Mouse (Mus musculus): Measurements from ENCODE around the gene Kcnh7. TPM values are rescaled to one million over a fixed set of nuclear protein-coding genes. Genes with fewer than 3 reads are reported as not detected.

Kcnh7 gene
- total RNA-seq, 1 experiment = 0.04 TPM

DNA sequence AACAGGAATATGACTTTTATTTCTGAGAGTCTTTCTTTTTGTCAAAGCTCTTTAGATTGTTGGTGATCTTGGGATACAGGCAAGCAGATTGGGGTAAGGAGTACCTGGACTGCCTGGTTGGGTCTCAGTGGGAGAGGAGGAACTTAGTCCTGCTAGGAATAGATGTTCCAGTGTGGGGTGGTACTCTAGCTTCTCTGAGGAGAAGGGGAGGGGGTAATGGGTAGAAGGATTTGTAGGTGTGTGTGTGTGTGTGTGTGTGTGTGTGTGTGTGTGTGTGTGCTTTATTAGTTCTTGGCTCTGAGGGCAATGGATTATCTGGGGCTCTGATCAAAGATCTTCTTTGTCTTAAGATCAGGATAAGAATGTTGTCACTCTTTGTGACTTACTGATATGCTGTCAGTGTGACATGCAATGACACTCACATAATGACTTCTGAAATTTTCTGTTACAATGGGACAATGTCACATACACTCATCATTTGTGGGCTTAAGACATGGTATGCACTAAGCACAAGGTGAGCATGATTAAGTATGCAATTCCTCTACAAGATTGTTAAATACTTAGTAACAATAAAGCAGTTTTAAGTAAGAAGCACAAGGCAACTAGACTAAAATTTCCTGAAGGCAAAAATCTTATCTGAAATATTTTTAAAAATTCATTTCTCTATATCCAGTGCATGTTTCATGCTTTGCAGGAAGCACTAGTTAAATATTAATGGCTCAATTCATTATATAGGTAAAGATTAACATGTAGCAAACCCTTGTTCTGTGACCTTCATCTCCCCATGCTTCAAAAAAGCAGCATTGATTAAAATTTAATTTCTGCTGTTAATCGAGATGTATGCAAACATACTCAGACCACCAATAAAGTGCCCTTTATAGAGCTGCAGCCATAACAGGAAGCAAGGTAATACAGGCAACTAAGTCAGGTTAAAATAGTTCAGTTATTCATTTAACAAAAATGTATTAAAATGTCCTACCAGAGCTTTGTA lies 281.4 kb downstream of the Kcnh7 start:
- Histone ChIP-seq H3K4me3 (ENCODE audit: insufficient read depth in 1 of 2, low read depth in 1 of 2, low read length in 2 of 2, poor library complexity in 1 of 2, severe bottlenecking in 1 of 2) (no peak overlapping the region), H3K36me3 (ENCODE audit: control insufficient read depth, insufficient read depth, low read length, poor library complexity, severe bottlenecking) (no peaks in the 10 kb centered on the region), H3K4me1 (ENCODE audit: control insufficient read depth in 2 of 2, insufficient read depth in 2 of 2, low read length in 2 of 2, poor library complexity in 1 of 2) (no peaks in the 10 kb centered on the region), H3K27ac (ENCODE audit: insufficient read depth, low read depth, low read length, poor library complexity, severe bottlenecking) (no peak overlapping the region), H3K9me3 (ENCODE audit: control insufficient read depth, insufficient read depth, low read depth, low read length) (no peaks in the 10 kb centered on the region), H3K9ac (ENCODE audit: insufficient read depth, low read depth, low read length, poor library complexity, severe bottlenecking) (no peak overlapping the region)
- in situ Hi-C loops (cut with MboI; ENCODE audit: low sequenced_read_pairs in 2 of 2, unreplicated experiment in 2 of 2) = no loop called here
- no peak for TF ChIP-seq ZC3H11A (IDR thresholded peaks at IDR 0.05; ENCODE audit: borderline replicate concordance, low read depth, low read length)
- no peak for TF ChIP-seq ZNF384 (IDR thresholded peaks at IDR 0.05; ENCODE audit: low read depth, low read length)
- no peak for TF ChIP-seq HCFC1 (IDR thresholded peaks at IDR 0.05; ENCODE audit: borderline replicate concordance, insufficient read depth, low read length)
- no peak for TF ChIP-seq MAFK (IDR thresholded peaks at IDR 0.05; ENCODE audit: insufficient read depth, low read depth, low read length)
- no peak for TF ChIP-seq CHD2 (IDR thresholded peaks at IDR 0.05; ENCODE audit: low read depth, low read length)
- DNase-seq (ENCODE audit: low read depth, low spot score) = no peak

GRCm38 (mm10) chr2:62878763-62879162 lies 305.3 kb downstream of the Kcnh7 start:
- DNase-seq (ENCODE audit: low read depth, low spot score) = no peak
- no peak overlapping the region for H3K27ac ChIP-seq (ENCODE audit: insufficient read depth, low read depth, low read length, poor library complexity, severe bottlenecking)
- no peaks in the 10 kb centered on the region for H3K36me3 ChIP-seq (ENCODE audit: control insufficient read depth, insufficient read depth, low read length, poor library complexity, severe bottlenecking)
- TF ChIP-seq CHD2 (IDR thresholded peaks at IDR 0.05; ENCODE audit: low read depth, low read length) (no peak), ZC3H11A (IDR thresholded peaks at IDR 0.05; ENCODE audit: borderline replicate concordance, low read depth, low read length) (no peak), HCFC1 (IDR thresholded peaks at IDR 0.05; ENCODE audit: borderline replicate concordance, insufficient read depth, low read length) (no peak), MAFK (IDR thresholded peaks at IDR 0.05; ENCODE audit: insufficient read depth, low read depth, low read length) (no peak), ZNF384 (IDR thresholded peaks at IDR 0.05; ENCODE audit: low read depth, low read length) (no peak)
- no peak overlapping the region for H3K9ac ChIP-seq (ENCODE audit: insufficient read depth, low read depth, low read length, poor library complexity, severe bottlenecking)
- in situ Hi-C loops (cut with MboI; ENCODE audit: low sequenced_read_pairs in 2 of 2, unreplicated experiment in 2 of 2) = no loop called here
- H3K4me3 ChIP-seq (ENCODE audit: insufficient read depth in 1 of 2, low read depth in 1 of 2, low read length in 2 of 2, poor library complexity in 1 of 2, severe bottlenecking in 1 of 2) = no peak overlapping the region
- no peaks in the 10 kb centered on the region for H3K9me3 ChIP-seq (ENCODE audit: control insufficient read depth, insufficient read depth, low read depth, low read length)
- no peaks in the 10 kb centered on the region for H3K4me1 ChIP-seq (ENCODE audit: control insufficient read depth in 2 of 2, insufficient read depth in 2 of 2, low read length in 2 of 2, poor library complexity in 1 of 2)

- no peak for TF ChIP-seq ZNF384 (IDR thresholded peaks at IDR 0.05; ENCODE audit: low read depth, low read length)
- no peak for TF ChIP-seq ZC3H11A (IDR thresholded peaks at IDR 0.05; ENCODE audit: borderline replicate concordance, low read depth, low read length)
- TF ChIP-seq CHD2 (IDR thresholded peaks at IDR 0.05; ENCODE audit: low read depth, low read length) = no peak
- no peak for TF ChIP-seq HCFC1 (IDR thresholded peaks at IDR 0.05; ENCODE audit: borderline replicate concordance, insufficient read depth, low read length)
- no peak for TF ChIP-seq MAFK (IDR thresholded peaks at IDR 0.05; ENCODE audit: insufficient read depth, low read depth, low read length)
- Histone ChIP-seq H3K4me1 (ENCODE audit: control insufficient read depth in 2 of 2, insufficient read depth in 2 of 2, low read length in 2 of 2, poor library complexity in 1 of 2) (no peaks in the 10 kb centered on the region), H3K36me3 (ENCODE audit: control insufficient read depth, insufficient read depth, low read length, poor library complexity, severe bottlenecking) (no peaks in the 10 kb centered on the region), H3K4me3 (ENCODE audit: insufficient read depth in 1 of 2, low read depth in 1 of 2, low read length in 2 of 2, poor library complexity in 1 of 2, severe bottlenecking in 1 of 2) (no peak overlapping the region), H3K27ac (ENCODE audit: insufficient read depth, low read depth, low read length, poor library complexity, severe bottlenecking) (no peak overlapping the region), H3K9ac (ENCODE audit: insufficient read depth, low read depth, low read length, poor library complexity, severe bottlenecking) (no peak overlapping the region), H3K9me3 (ENCODE audit: control insufficient read depth, insufficient read depth, low read depth, low read length) (no peaks in the 10 kb centered on the region)
- DNase-seq (ENCODE audit: low read depth, low spot score) = no peak
- in situ Hi-C loops (cut with MboI; ENCODE audit: low sequenced_read_pairs in 2 of 2, unreplicated experiment in 2 of 2) = no loop called here
Observed at GRCm38 (mm10) chr2:62855391-62855790, 328.7 kb downstream of the Kcnh7 start.

DNA sequence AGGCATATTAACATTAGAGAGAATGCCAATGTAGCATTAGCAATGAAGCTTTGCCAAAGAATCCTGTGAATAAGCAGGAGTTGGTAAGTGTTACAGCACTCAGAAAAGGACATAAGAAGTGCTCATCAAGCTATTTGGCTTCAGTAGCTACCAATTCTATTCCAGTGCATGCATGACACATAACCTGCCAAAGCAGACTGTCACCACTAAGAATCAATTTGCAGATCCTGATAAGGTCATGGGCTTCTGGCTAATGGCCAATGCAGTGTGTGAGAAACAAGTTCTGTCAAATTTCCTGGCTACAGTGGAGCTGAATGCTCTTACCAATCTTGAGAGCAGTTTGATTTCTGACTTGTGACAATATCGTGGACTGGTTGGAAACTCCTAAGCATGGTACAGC lies 341.5 kb downstream of the Kcnh7 start:
- TF ChIP-seq ZNF384 (IDR thresholded peaks at IDR 0.05; ENCODE audit: low read depth, low read length) (no peak), HCFC1 (IDR thresholded peaks at IDR 0.05; ENCODE audit: borderline replicate concordance, insufficient read depth, low read length) (no peak), ZC3H11A (IDR thresholded peaks at IDR 0.05; ENCODE audit: borderline replicate concordance, low read depth, low read length) (no peak), MAFK (IDR thresholded peaks at IDR 0.05; ENCODE audit: insufficient read depth, low read depth, low read length) (no peak), CHD2 (IDR thresholded peaks at IDR 0.05; ENCODE audit: low read depth, low read length) (no peak)

More for the DNA sequence above, 341.5 kb downstream of the Kcnh7 start:
- DNase-seq (ENCODE audit: low read depth, low spot score) = no peak
- in situ Hi-C loops (cut with MboI; ENCODE audit: low sequenced_read_pairs in 2 of 2, unreplicated experiment in 2 of 2) = no loop called here
- Histone ChIP-seq H3K36me3 (ENCODE audit: control insufficient read depth, insufficient read depth, low read length, poor library complexity, severe bottlenecking) (no peaks in the 10 kb centered on the region), H3K9me3 (ENCODE audit: control insufficient read depth, insufficient read depth, low read depth, low read length) (no peaks in the 10 kb centered on the region), H3K27ac (ENCODE audit: insufficient read depth, low read depth, low read length, poor library complexity, severe bottlenecking) (no peak overlapping the region), H3K4me1 (ENCODE audit: control insufficient read depth in 2 of 2, insufficient read depth in 2 of 2, low read length in 2 of 2, poor library complexity in 1 of 2) (no peaks in the 10 kb centered on the region), H3K9ac (ENCODE audit: insufficient read depth, low read depth, low read length, poor library complexity, severe bottlenecking) (no peak overlapping the region), H3K4me3 (ENCODE audit: insufficient read depth in 1 of 2, low read depth in 1 of 2, low read length in 2 of 2, poor library complexity in 1 of 2, severe bottlenecking in 1 of 2) (no peak overlapping the region)

Measured in ES-E14 (cell line).